Mouse (Mus musculus): ENCODE data around the gene Pard3b. TPM values are rescaled to one million over a fixed set of nuclear protein-coding genes. Genes with fewer than 3 reads are reported as not detected.
"Not testable (repeated sequence)": the region's sequence is repeated elsewhere in the genome, so short reads cannot be mapped to it uniquely, and the experiment has no call there.

Gene Pard3b
- total RNA-seq, 4 experiments from 2014 or later = 14.1 to 15.8 (median 15.0) TPM

- DNase-seq (ENCODE audit: low spot score) = no peak
These were observed 938.4 kb downstream of the Pard3b start for GRCm38 (mm10) chr1:62576939-62577590.

GRCm38 (mm10) chr1:62579024-62579765 is 940.6 kb downstream of the Pard3b start:
- peak; percentile 19 for DNase-seq (ENCODE audit: low spot score)

- no peak for DNase-seq (ENCODE audit: low spot score)
These were observed 941.8 kb downstream of the Pard3b start for GRCm38 (mm10) chr1:62580314-62580935.

GRCm38 (mm10) chr1:62582476-62582875 is 943.9 kb downstream of the Pard3b start:
- no peak for DNase-seq (ENCODE audit: low spot score)

- DNase-seq (ENCODE audit: low spot score) = no peak
These were observed 948.9 kb downstream of the Pard3b start for GRCm38 (mm10) chr1:62587536-62587935.

GRCm38 (mm10) chr1:62591296-62592031 is 952.8 kb downstream of the Pard3b start:
- peak; percentile 26 for DNase-seq (ENCODE audit: low spot score)

- DNase-seq (ENCODE audit: low spot score) = no peak
These were observed 956.8 kb downstream of the Pard3b start for GRCm38 (mm10) chr1:62595401-62595800.

GRCm38 (mm10) chr1:62597751-62598400 is 959.3 kb downstream of the Pard3b start:
- no peak for DNase-seq (ENCODE audit: low spot score)

- no peak for DNase-seq (ENCODE audit: low spot score)
These were observed 959.9 kb downstream of the Pard3b start for GRCm38 (mm10) chr1:62598551-62598950.

- not testable (repeated sequence) for DNase-seq (ENCODE audit: low spot score)
These were observed 966.0 kb downstream of the Pard3b start for GRCm38 (mm10) chr1:62604644-62605043.

GRCm38 (mm10) chr1:62618109-62618665 is 979.6 kb downstream of the Pard3b start:
- DNase-seq (ENCODE audit: low spot score) = no peak

- no peak for DNase-seq (ENCODE audit: low spot score)
These were observed 980.8 kb downstream of the Pard3b start for GRCm38 (mm10) chr1:62619456-62619855.

- no peak for DNase-seq (ENCODE audit: low spot score)
These were observed 983.8 kb downstream of the Pard3b start for GRCm38 (mm10) chr1:62622447-62622846.

GRCm38 (mm10) chr1:62624166-62624565 is 985.5 kb downstream of the Pard3b start:
- DNase-seq (ENCODE audit: low spot score) = no peak

GRCm38 (mm10) chr1:62624836-62625235 is 986.2 kb downstream of the Pard3b start:
- no peak for DNase-seq (ENCODE audit: low spot score)

- DNase-seq (ENCODE audit: low spot score) = no peak
These were observed 986.7 kb downstream of the Pard3b start for GRCm38 (mm10) chr1:62625332-62625731.

GRCm38 (mm10) chr1:62625819-62626505 is 987.3 kb downstream of the Pard3b start:
- no peak for DNase-seq (ENCODE audit: low spot score)

GRCm38 (mm10) chr1:62629952-62630351 is 991.3 kb downstream of the Pard3b start:
- no peak for DNase-seq (ENCODE audit: low spot score)

- DNase-seq (ENCODE audit: low spot score) = no peak
These were observed 993.1 kb downstream of the Pard3b start for GRCm38 (mm10) chr1:62631511-62632305.

- no peak for DNase-seq (ENCODE audit: low spot score)
These were observed 994.3 kb downstream of the Pard3b start for GRCm38 (mm10) chr1:62632886-62633285.

Measured in heart, adult 8-10 months (tissue).